25 mouse cellular contexts compared by ENCODE assay signal in the genomic region with DNA sequence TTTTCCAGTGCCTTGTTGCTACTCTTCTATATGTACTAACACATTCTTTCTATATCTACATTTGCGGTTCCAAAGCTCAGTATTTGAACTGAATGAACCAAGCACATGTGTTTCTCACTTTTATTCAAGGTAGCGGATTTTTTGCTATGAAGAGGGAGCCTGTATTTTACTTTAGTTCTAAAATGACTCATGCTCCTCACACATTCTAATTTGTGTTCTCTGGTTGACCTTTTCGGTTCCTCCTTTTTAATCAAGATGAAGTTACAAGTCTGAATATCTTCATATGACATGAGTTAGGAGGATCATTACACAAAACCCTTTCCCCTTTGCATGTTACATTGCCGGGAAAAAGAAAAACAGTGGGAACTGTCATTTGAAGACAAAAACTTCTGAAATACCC. TPM values are rescaled to one million over a fixed set of nuclear protein-coding genes. Genes with fewer than 3 reads are reported as not detected.
A peak's percentile ranks its signal among the peaks of the same experiment; 100 is the strongest.
DNase-seq lines count a peak whose midpoint lies in the region; ATAC-seq and TF ChIP-seq lines count a peak whose summit lies in the region.
"Had no signal": no experiment of that assay in that cellular context is flagged by ENCODE, and none has a peak within 500 bp of the region (broad histone marks: within the 10 kb centered on the region; RNA-seq: fewer than 3 reads in every experiment).

No protein-coding gene starts in this region.

- no peak overlapping the region; the same call in 1 of the 2 replicates for H3K27ac ChIP-seq in MEL (ENCODE audit: control insufficient read depth, low read depth, low read length)
- H3K27ac ChIP-seq in intestine, embryonic 15.5 days = no peak overlapping the region
- H3K27ac ChIP-seq: embryonic facial prominence, embryonic 12.5 days; embryonic facial prominence, embryonic 15.5 days; gastrocnemius, adult 2 months; heart, embryonic 13.5 days; hindbrain, embryonic 12.5 days; hindbrain, embryonic 15.5 days had no signal

- peaks cover 0 to 24% of the 10 kb centered on the region in 2 experiments; a peak in 2 of 4 replicates for H3K36me3 ChIP-seq in MEL (ENCODE audit: control insufficient read depth in 1 of 2, insufficient read depth in 2 of 2, low read length in 2 of 2)
- H3K36me3 ChIP-seq in intestine, embryonic 15.5 days = no peaks in the 10 kb centered on the region
- H3K36me3 ChIP-seq: embryonic facial prominence, embryonic 12.5 days; embryonic facial prominence, embryonic 15.5 days; heart, embryonic 13.5 days; hindbrain, embryonic 12.5 days; hindbrain, embryonic 15.5 days had no signal

- peak; percentile 28 to 32; a peak in 3 of 4 replicates for TF ChIP-seq EP300 in MEL (IDR thresholded peaks at IDR 0.05; ENCODE audit: low read depth in 1 of 2, low read length in 2 of 2)

- 85% methylated on average over 4 of the region's 4 CpGs for WGBS in lung, adult 2 months
- WGBS in intestine, embryonic 15.5 days = 89% methylated on average over 4 of the region's 4 CpGs

- no peak for TF ChIP-seq RAD21 in MEL (IDR thresholded peaks at IDR 0.05; ENCODE audit: low read depth, low read length)

- no peak overlapping the region for H3K4me3 ChIP-seq in MEL (ENCODE audit: control insufficient read depth in 1 of 2, insufficient read depth in 1 of 2, low read depth in 2 of 2, low read length in 2 of 2)
- no peak overlapping the region for H3K4me3 ChIP-seq in lung, adult 2 months (replicated peaks; ENCODE audit: extremely low read depth, low read depth, low read length)
- no peak overlapping the region for H3K4me3 ChIP-seq in intestine, embryonic 15.5 days (replicated peaks)
- H3K4me3 ChIP-seq: embryonic facial prominence, embryonic 12.5 days; embryonic facial prominence, embryonic 15.5 days; gastrocnemius, adult 2 months; heart, embryonic 13.5 days; hindbrain, embryonic 12.5 days; hindbrain, embryonic 15.5 days had no signal

- ATAC-seq in inflammation-experienced regulatory T-cells, adult 6 months = peak; percentile 29
- ATAC-seq in intestine, embryonic 15.5 days = no peak
- ATAC-seq: forebrain, embryonic 14.5 days; forebrain, postnatal 0 days; intestine, postnatal 0 days; Patski had no signal

- no peaks in the 10 kb centered on the region for H3K9me3 ChIP-seq in MEL (replicated peaks; ENCODE audit: insufficient read depth, low read length)
- no peaks in the 10 kb centered on the region for H3K9me3 ChIP-seq in intestine, embryonic 15.5 days
- H3K9me3 ChIP-seq: embryonic facial prominence, embryonic 15.5 days; hindbrain, embryonic 15.5 days had no signal

- no peak for TF ChIP-seq POLR2A in MEL (IDR thresholded peaks at IDR 0.05; ENCODE audit: control insufficient read depth in 1 of 2, insufficient read depth in 1 of 2, low read depth in 1 of 2, low read length in 2 of 2, poor library complexity in 1 of 2)
- no peak for TF ChIP-seq POLR2A in lung, adult 2 months (IDR thresholded peaks at IDR 0.05; ENCODE audit: borderline replicate concordance, extremely low read depth, low read depth, low read length)

- TF ChIP-seq CTCF in MEL (IDR thresholded peaks at IDR 0.05 in 2 of 3, conservative IDR thresholded peaks at IDR 0.05 in 1 of 3; ENCODE audit: control insufficient read depth in 1 of 3, insufficient read depth in 1 of 3, low read depth in 2 of 3, low read length in 3 of 3, poor library complexity in 1 of 3, severe bottlenecking in 1 of 3) = no peak
- no peak for TF ChIP-seq CTCF in lung, adult 2 months (IDR thresholded peaks at IDR 0.05; ENCODE audit: insufficient read depth, low read length)

- no peaks in the 10 kb centered on the region; the same call in 1 of the 2 replicates for H3K79me2 ChIP-seq in MEL (ENCODE audit: control insufficient read depth, insufficient read depth, low read length, poor library complexity)

- DNase-seq in A20 (ENCODE audit: low read depth, low spot score) (peak; percentile 75), MEL (ENCODE audit: low read depth, low spot score) (peak; percentile 69)
- DNase-seq in CD4-positive, CD25-positive, alpha-beta regulatory T cell, adult 2 months (ENCODE audit: low read depth, low spot score) = peak; percentile 18
- DNase-seq in thymus, adult 18-20 months = no peak
- DNase-seq in lung, adult 2 months = no peak
- DNase-seq: adrenal gland, adult 2 months; adrenal gland, postnatal 14 days; cerebellum, adult 11 months; cerebellum, adult 2 months; cerebellum, adult 9-11 months; cerebellum, postnatal 25 days; forebrain, postnatal 0 days; gastrocnemius, adult 2 months; gastrocnemius, postnatal 14 days; heart, postnatal 14 days had no signal

- no peak overlapping the region for H3K4me2 ChIP-seq in intestine, embryonic 15.5 days (replicated peaks)
- H3K4me2 ChIP-seq: embryonic facial prominence, embryonic 12.5 days; embryonic facial prominence, embryonic 15.5 days; heart, embryonic 13.5 days; hindbrain, embryonic 12.5 days; hindbrain, embryonic 15.5 days had no signal

- H3K9ac ChIP-seq in MEL (ENCODE audit: control insufficient read depth, low read depth, low read length, poor library complexity, severe bottlenecking) = no peak overlapping the region
- no peak overlapping the region for H3K9ac ChIP-seq in intestine, embryonic 15.5 days
- H3K9ac ChIP-seq: embryonic facial prominence, embryonic 12.5 days; embryonic facial prominence, embryonic 15.5 days; forebrain, postnatal 0 days; heart, embryonic 13.5 days; hindbrain, embryonic 12.5 days; hindbrain, embryonic 15.5 days had no signal

- H3K4me1 ChIP-seq in MEL (ENCODE audit: control insufficient read depth in 1 of 2, insufficient read depth in 2 of 2, low read length in 2 of 2) = peaks cover 15 to 16% of the 10 kb centered on the region in 2 experiments
- peaks cover 2% of the 10 kb centered on the region for H3K4me1 ChIP-seq in lung, adult 2 months (ENCODE audit: control insufficient read depth, insufficient read depth, low read length)
- H3K4me1 ChIP-seq in intestine, embryonic 15.5 days (replicated peaks) = no peaks in the 10 kb centered on the region
- H3K4me1 ChIP-seq: embryonic facial prominence, embryonic 12.5 days; embryonic facial prominence, embryonic 15.5 days; heart, embryonic 13.5 days; hindbrain, embryonic 12.5 days; hindbrain, embryonic 15.5 days had no signal

- no peaks in the 10 kb centered on the region for H3K27me3 ChIP-seq in MEL (ENCODE audit: control insufficient read depth in 1 of 2, insufficient read depth in 2 of 2, low read length in 2 of 2)
- no peaks in the 10 kb centered on the region for H3K27me3 ChIP-seq in intestine, embryonic 15.5 days (replicated peaks)
- H3K27me3 ChIP-seq: embryonic facial prominence, embryonic 12.5 days; embryonic facial prominence, embryonic 15.5 days; heart, embryonic 13.5 days; hindbrain, embryonic 12.5 days; hindbrain, embryonic 15.5 days had no signal

TF ChIP-seq in MEL, 35 proteins besides CTCF, POLR2A, EP300 and RAD21:
- peak; percentile 29; the same call in 1 of the 2 replicates for TF ChIP-seq SIN3A (IDR thresholded peaks at IDR 0.05; ENCODE audit: low read length)
- TF ChIP-seq ETS1 (IDR thresholded peaks at IDR 0.05; ENCODE audit: low read depth, low read length) = peak; percentile 34; the same call in 1 of the 2 replicates
- no peak for TF ChIP-seq UBTF (IDR thresholded peaks at IDR 0.05; ENCODE audit: borderline replicate concordance, insufficient read depth, low read depth, low read length)
- TF ChIP-seq MYC (IDR thresholded peaks at IDR 0.05; ENCODE audit: low read depth, low read length) = peak; percentile 72; the same call in 1 of the 2 replicates

RNA-seq across cellular contexts. Expression of gene Cnot6l, which starts 7.8 kb away (rescaled TPM):
- 10.2 and 13.2 TPM in 2 replicates for total RNA-seq in MEL (2012; rRNA removed)
- 10 to 100 TPM in 1 of 2 experiments, not detected in 1; 21.2 TPM for polyA plus RNA-seq in MEL (2012; ENCODE audit: insufficient read depth in 1 of 2, insufficient read length in 2 of 2, low read depth in 1 of 2, low replicate concordance in 2 of 2, missing spikeins in 1 of 2)
- polyA plus RNA-seq in inflammation-experienced regulatory T-cells, adult 6 months (2017; shearing (Covaris generic)) = 10 to 100 TPM; 72.0 to 92.4 (median 79.4) TPM
- 5.2 and 8.2 TPM in 2 replicates for polyA plus RNA-seq in lung, adult 2 months (2012; rRNA removed)
- 22.7 and 26.0 TPM in 2 replicates for polyA plus RNA-seq in intestine, embryonic 15.5 days (2015; fragmentation: Nextera tagmentation; extraction: Ambion mirVana)

RNA-seq across cellular contexts. Expression of gene Mrpl1, which starts 37.5 kb away (rescaled TPM):
- total RNA-seq in MEL (2012; rRNA removed) = 26.2 and 27.0 TPM in 2 replicates
- polyA plus RNA-seq in MEL (2012; ENCODE audit: insufficient read depth in 1 of 2, insufficient read length in 2 of 2, low read depth in 1 of 2, low replicate concordance in 2 of 2, missing spikeins in 1 of 2) = 10 to 100 TPM in 1 of 2 experiments, not detected in 1; 22.0 TPM
- 10 to 100 TPM; 21.8 to 24.4 (median 23.1) TPM for polyA plus RNA-seq in inflammation-experienced regulatory T-cells, adult 6 months (2017; shearing (Covaris generic))
- polyA plus RNA-seq in lung, adult 2 months (2012; rRNA removed) = 1.4 and 2.0 TPM in 2 replicates
- polyA plus RNA-seq in intestine, embryonic 15.5 days (2015; fragmentation: Nextera tagmentation; extraction: Ambion mirVana) = 27.5 and 28.9 TPM in 2 replicates

Comparison
In these comparisons a context has a peak if more than half of its experiments do, and no peak if none do; other contexts are left out.
1. DNase-seq: peak in A20 (single experiment), CD4-positive, CD25-positive, alpha-beta regulatory T cell, adult 2 months (single experiment) and MEL (single experiment); none in thymus, adult 18-20 months (0 of 2) and lung, adult 2 months (single experiment).